Mouse (Mus musculus) gastrocnemius, postnatal 36 days (tissue): ENCODE results near the gene Rhov. TPM values are rescaled to one million over a fixed set of nuclear protein-coding genes. Genes with fewer than 3 reads are reported as not detected.

Experiments
- DNase-seq, 2 experiments: peaks; one replicate each; pipeline ENCODE4 v3.0.0; 2022
- intact Hi-C: fragments of 180-260 bp; cut with DNase I; formaldehyde crosslinking; loops from one replicate; pipeline ENCODE4 v1.15.1; 2025
- total RNA-seq, 2 experiments: library from RNA; stranded (reverse); gene quantifications; 2 replicates each; pipeline ENCODE4 v1.2.3; 2021

Gene Rhov
- total RNA-seq, 2 experiments from 2014 or later = not detected

DNA sequence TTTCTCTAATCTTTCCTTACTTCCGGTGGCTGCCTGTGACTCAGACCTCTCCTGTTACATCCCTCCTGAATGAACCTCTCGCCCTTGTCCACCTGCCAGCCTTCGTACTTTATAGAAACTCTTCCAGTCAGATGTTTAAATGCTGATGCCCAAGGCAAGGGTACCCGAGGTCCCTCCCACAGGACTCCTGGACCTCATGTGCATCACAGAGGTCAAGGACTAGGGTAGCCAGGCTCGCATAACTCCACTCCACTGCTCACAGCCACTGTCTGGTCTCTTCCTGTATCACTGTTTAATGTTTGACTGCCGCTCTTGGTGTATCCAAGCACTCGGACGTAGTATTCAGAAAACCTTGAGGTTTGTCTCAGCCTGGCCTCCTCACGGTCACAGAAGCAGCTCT lies 28.5 kb downstream of the Rhov start:
- intact Hi-C loops = no loop called here
- DNase-seq = no peak

DNA sequence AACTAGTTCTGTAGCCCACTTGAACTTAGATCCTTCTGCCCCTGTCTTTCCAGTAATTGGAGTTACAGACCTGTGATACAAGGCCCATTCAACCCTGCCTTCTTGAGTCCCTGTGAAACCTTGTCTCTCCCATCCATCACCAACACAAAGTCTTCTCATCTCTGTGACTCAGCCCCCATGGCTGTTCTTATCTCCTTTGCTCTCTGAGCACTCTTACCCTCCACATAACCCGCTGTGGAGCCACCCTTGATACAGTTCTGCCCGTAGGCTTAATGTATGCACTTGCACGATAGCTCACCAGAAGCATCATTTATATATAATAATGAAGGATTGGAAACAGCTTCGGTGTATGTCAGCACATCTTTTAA lies 30.3 kb downstream of the Rhov start:
- no peak for DNase-seq
- intact Hi-C loops = no loop called here

- DNase-seq = no peak
- intact Hi-C loops = no loop called here
Observed at GRCm38 (mm10) chr2:119240075-119240818, 30.8 kb downstream of the Rhov start.

DNA sequence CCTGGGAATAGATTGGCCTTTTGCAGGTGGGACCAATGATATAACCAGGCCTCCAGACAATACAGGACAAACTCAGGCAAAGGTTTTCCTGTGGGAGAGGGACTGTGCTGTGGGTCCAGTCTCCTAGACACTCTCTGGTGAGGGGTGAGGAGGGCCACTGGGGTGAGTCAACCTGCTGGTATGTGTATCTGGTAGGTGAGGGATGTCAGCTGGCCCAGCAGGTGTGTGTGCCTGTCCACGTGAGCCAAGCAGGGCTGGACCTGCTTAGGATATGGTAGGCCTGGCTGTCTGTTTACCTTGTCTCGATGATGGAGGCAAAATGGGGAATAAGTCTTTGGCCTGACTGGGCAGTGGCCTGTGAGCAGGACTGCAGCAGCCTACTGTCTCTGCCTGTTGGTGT lies 32.4 kb downstream of the Rhov start:
- intact Hi-C loops = no loop called here
- DNase-seq = no peak

- intact Hi-C loops = no loop called here
- no peak for DNase-seq
Observed at GRCm38 (mm10) chr2:119237871-119238220, 33.2 kb downstream of the Rhov start.

GRCm38 (mm10) chr2:119237210-119237870 lies 33.7 kb downstream of the Rhov start, which contains the start of gene Spint1:
Spint1 (plus strand) TSS chr2:119237362.
- intact Hi-C loops = no loop called here

GRCm38 (mm10) chr2:119236682-119237209 lies 34.3 kb downstream of the Rhov start:
- no peak for DNase-seq
- intact Hi-C loops = no loop called here

More at GRCm38 (mm10) chr2:119237210-119237870, 33.7 kb downstream of the Rhov start, which contains the start of gene Spint1:
- DNase-seq = no peak

DNA sequence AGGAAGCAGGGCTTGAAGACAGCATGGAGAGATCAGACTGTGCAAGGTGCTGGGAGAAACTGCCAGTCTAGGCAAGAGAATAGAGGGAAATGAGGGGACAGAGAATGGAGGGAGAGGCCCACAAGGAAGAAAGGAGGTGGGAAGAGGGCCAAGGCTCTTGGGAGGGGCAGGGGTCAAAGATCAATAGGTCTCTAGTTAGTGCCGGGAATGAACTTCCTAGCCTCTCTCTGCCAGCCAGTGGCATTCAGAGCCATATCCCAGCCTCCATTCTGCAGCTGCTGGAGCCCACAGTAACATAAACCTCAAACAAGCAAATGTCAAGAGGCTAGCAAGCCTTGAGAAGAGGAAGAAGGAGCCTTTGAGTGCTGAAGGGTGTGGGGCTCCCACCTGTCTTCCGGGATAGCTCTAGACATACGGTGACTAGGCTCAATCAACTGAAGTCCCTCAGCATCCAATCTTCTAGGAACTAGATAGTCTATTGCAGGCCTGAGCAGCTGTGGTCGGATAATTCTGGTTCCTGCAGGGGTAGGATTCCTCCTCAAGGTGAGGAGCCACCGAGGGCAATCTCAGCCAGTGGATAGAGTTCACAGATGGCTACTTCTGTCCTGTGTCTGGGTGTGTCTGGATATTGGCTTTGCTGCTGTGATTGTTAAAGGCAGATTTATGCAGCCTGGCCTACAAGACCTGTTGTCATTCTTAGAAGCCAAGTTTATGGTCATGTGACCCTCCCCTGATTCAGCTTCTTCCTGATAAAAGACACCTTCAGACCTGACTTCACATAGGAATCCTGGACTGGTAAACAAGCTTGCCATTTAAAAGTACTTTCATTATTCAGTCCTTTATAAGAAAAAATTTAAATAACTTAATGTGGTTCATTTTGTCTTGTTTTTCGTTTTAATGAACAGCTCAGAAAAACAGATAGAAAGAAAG lies 41.0 kb downstream of the Rhov start, which contains the start of gene Ppp1r14d:
Ppp1r14d (minus strand) TSS at position 132 of the 930 bp plus-strand sequence.
- no peak for DNase-seq
- intact Hi-C loops = no loop called here

Other genes with a start within 250 kb of the Rhov start
- gene Ccdc32, start 241.9 kb downstream of the Rhov start, total RNA-seq = 1 to 10 TPM; 3.3 to 4.6 TPM
- gene Rpusd2, start 236.5 kb downstream of the Rhov start, total RNA-seq = 1 to 10 TPM; 2.7 to 2.8 TPM
- under 1 TPM; 0.44 to 0.79 TPM for gene Knl1, start 224.2 kb downstream of the Rhov start, total RNA-seq
- under 1 TPM; 0.81 to 0.92 TPM for gene Rad51, start 158.5 kb downstream of the Rhov start, total RNA-seq
- gene Rmdn3, start 114.2 kb downstream of the Rhov start, total RNA-seq = 1 to 10 TPM; 4.7 to 4.8 TPM
- not detected for gene Gchfr, start 103.5 kb downstream of the Rhov start, total RNA-seq
- gene Gm14137, start 96.8 kb downstream of the Rhov start, total RNA-seq = not detected
- 10 to 100 TPM; 10.9 to 15.1 TPM for gene Zfyve19, start 62.7 kb downstream of the Rhov start, total RNA-seq
- gene Dnajc17, start 62.5 kb downstream of the Rhov start, total RNA-seq = 1 to 10 TPM; 7.7 to 7.8 TPM
- gene Ppp1r14d, start 41.4 kb downstream of the Rhov start, total RNA-seq = not detected
- under 1 TPM in 1 of 2 experiments, not detected in 1; 0.20 TPM for gene Spint1, start 33.9 kb downstream of the Rhov start, total RNA-seq
- gene Vps18, start 17.5 kb upstream of the Rhov start, total RNA-seq = 1 to 10 TPM; 9.0 to 9.2 TPM
- 1 to 10 TPM; 5.1 to 5.5 TPM for gene Dll4, start 54.5 kb upstream of the Rhov start, total RNA-seq
- 10 to 100 TPM; 40.1 to 82.4 TPM for gene Chac1, start 80.0 kb upstream of the Rhov start, total RNA-seq
- 10 to 100 TPM in 1 of 2 experiments, 1 to 10 TPM in 1; 10.0 to 12.0 TPM for gene Ino80, start 206.4 kb upstream of the Rhov start, total RNA-seq